Mouse (Mus musculus) G1E-ER4 (cell line): ENCODE measurements around the gene Aftph. TPM values are rescaled to one million over a fixed set of nuclear protein-coding genes. Genes with fewer than 3 reads are reported as not detected.

ENCODE experiments used
- GATA1 ChIP-seq: IDR thresholded peaks from one replicate; pipeline ENCODE4 v1.8.0; 2012; ENCODE audit warnings: low read length, inconsistent platforms
- polyA plus RNA-seq: library from polyadenylated mRNA; stranded (reverse); fragments of >175 nt; gene quantifications from 2 replicates; pipeline ENCODE4 v1.2.3, GENCODE M21; 2012

The Aftph gene
- polyA plus RNA-seq, 1 experiment, result 10.8 TPM

DNA sequence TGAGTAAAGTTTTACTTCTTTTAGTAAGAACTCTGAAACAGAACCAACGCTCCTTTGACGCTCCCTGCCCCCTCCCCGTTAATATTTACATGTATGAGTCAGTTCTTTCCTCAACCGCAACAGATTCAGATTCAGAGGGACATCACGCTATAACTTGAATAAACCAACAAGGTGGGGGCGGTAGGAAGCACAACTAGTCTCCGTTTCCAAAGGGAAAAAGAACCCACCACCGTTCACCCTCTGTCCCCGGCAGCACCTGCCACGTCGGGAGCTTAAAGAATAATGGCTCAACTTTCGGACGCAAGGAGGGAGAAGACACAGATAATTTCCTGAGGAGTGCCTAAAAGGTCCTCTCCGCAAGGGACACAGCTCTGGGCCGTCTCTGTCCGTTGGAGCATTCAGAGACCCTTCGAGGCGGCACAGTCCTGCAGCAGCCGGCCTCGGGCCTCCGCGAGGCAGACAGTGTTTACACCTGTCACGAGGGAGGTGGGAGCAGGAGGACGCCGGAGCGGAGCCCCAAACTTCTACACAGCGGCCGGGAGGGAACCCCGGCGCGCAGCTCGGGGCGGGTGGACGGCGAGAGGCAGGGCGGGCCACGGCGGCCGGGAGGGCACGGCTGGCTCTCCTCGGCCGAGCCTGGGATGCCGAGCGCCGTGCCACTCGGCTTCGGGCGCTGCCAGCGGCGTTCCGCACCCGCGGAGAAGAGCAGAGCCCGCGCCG lies 748 bp downstream of the Aftph start:
- TF ChIP-seq GATA1, result no peak

DNA sequence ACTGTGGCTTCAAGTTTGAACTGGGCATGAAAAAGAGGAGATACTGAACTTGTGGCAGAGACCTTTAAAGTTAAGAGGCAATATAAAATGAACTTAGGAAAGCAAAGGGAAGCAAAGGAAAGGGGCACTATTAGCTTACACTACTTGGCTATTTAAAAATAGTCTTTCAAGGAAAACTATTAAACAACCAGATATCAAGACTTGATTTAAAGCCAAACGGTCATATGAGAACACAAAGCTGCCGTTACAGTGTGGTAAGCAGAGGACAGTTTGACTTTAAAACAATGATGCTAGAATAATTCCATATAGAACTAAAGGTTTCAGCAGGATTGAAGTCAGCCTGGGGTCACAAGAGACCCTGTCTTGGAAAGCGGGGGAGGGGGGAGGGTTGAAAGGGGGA lies 7.3 kb downstream of the Aftph start:
- TF ChIP-seq GATA1, result no peak

DNA sequence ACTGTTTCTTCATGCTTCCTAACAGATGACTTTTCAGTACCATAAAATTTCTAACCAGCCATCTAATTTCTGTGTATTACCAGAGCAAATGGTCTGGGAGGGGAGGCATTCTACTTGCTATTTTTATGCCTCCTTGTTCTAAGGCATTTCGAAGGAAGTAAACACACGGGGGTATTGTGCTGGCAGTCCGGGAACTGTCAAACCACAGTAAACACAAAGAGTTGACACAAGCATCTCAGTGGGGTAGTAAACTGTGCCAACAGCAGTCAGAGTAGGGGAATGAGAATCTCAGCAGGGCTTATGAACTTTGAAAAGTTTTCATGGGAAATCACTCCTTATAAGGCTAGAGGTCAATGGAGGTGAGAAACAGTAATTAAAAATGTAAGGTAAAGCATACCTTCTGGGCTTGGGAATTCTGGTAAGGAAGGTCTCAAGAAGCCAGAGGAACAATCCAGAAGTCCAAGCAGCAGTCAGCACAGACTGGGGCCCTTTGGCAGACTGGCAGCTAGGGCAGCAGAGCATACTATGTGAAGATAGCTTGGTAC lies 7.8 kb downstream of the Aftph start:
- TF ChIP-seq GATA1, result no peak

DNA sequence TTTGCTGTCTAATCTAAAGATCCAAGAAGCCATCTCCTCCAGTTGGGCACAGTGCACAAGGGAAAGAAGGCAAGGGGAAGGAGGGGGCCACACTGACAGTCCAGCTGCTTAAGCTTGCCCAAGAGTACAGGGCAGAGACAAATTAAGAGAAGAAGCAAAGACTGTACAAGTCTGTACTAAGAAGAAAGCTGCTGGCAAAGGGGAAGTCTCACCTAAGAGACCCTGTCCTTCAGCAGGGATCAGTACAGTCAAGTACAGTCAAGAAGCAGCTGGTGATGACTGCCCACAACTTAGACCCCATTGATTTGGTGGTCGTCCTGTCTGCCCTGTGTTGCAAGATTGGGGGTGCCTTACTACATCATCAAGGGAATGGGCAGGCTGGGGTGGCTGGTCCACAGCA lies 12.0 kb downstream of the Aftph start:
- TF ChIP-seq GATA1, result no peak

DNA sequence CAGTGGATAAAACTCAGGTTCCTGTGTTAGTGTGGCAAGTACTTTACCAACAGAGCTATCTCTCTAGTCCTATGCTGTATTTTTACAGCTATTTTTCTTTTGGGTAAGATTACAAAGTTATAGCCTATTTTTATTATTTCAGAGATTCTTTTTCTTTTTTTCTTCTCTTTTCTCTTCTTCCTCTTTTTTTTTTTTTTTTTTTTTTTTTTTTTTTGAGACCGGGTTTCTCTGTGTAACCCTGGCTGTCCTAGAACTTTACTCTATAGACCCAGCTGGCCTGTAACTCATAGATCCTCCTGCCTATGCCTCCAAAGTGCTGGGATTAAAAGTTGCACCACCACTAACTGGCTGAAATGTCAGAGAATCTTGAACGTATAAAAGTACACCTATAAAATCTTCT lies 13.3 kb downstream of the Aftph start:
- no peak for TF ChIP-seq GATA1

DNA sequence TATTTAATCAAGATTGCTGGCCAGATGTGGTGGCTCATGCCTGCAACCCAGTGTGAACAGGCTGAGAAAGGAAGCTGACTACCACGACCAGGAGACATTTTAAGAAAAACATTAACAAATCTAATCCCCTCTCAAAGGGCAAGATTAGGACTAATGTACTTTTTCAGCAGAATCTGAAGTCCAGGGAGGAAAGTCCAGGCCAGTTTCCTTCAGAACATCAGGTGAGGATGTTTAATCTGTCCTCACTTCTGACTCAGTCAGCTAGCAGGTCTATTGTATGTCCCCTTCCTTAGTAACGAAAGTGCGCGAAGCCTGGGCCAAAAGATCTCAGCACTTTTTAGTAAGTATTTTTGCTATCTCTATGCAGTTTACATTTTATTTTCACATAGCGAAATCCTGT lies 17.8 kb downstream of the Aftph start:
- TF ChIP-seq GATA1, result no peak

DNA sequence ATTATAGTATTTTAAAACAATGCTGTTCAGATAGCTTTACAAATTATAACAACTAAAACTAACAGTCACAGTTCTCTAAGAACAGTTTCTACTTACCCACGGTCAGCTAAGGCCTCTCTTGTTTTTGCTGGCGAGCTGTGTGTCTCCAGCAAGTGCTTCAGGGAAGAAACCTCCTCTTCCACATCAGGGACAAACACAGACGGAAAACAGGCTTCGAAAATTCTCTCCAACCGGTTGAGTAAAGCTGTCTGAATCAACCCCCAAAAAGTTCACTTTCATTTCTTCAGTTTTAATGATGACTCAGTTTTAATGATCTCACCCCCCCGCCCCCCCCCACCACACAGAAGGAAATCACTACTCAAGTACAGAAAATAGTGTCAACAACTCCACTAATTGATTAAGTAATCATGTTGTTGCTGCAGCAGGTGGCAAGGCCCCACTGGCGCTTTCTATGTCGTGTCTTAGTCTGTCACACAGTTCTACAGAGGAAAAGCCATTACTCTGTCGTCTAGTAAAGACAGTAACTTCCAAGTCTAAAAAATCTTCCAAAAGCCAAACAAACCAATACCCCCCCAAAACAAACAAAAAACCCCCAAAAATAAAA lies 29.2 kb downstream of the Aftph start:
- TF ChIP-seq GATA1, result no peak

DNA sequence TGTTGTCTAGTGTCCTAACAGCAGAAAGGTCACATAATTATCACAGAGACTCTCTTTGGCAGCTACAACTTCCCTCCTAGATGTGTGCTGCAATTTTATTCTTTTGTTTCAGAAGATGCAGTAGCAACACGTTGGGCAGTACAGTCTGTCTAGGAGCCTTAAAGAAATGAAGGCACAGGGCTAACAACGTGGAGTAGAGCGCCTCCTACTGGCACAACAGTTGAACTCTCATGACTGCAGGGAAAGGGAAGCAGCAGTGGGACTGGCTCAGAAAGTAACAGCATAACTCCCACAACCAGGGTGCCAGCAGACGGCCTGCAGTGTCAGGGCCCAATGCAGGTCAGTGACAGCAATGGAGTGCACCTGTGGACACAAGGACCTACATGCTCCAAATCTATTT lies 50.4 kb downstream of the Aftph start:
- TF ChIP-seq GATA1, result no peak

DNA sequence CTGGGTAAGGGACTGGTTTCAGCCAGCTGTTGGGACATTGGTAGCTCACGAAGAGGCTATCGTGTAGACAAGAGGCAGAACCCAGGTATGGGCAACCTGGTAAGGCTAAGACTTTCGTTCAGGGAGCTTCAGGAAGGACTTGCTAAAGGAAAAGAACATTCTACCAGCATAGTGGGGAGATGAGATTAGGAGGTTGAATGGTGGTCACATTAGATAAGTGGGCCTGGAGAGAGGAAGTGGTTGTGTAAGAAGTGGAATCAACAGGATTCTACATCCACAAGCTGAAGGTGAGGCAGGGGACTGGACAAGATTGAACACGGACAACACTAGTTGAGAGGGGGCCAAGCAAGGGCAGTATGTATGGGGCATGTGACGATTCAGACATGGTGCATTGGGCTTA lies 59.7 kb downstream of the Aftph start:
- TF ChIP-seq GATA1, result no peak

DNA sequence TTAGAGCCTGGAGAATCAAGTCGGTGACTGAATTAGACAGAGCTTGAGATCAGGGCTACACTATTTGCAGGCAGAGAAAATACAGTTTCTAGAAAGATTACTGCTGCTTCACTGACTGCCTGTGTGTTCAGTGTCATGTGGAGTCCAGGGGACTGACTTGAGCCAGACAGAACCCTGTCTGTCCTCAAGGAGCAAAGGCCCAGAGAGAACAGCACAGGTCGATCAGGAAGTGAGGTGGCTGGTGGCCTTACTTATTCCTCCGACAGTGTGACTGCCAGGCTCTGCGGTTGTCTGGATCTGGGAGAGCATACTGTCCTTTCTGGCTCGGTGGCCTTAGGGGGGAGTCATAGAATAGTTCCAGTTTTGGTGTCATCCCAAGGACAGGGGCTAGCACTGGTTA lies 60.6 kb downstream of the Aftph start:
- no peak for TF ChIP-seq GATA1

DNA sequence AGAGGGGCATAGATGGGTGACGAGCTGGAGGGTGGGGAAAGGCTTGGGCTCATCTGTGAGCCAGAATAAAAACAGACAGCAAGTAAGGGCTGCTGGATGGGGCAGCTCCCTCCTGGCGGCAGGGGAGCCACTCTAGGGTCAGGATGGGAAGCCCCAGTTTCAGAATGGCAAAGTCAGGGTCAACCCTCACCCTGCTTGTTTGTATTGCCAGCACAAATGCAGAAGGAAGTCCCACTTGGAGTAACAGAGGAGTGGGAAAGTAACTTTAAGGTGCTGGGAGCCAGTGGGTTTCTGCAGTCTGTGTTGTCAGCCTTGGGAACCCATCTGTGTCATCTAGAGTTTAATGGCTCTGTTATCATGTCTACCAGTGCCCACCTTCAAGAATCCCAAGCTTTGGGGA lies 62.0 kb downstream of the Aftph start:
- no peak for TF ChIP-seq GATA1

DNA sequence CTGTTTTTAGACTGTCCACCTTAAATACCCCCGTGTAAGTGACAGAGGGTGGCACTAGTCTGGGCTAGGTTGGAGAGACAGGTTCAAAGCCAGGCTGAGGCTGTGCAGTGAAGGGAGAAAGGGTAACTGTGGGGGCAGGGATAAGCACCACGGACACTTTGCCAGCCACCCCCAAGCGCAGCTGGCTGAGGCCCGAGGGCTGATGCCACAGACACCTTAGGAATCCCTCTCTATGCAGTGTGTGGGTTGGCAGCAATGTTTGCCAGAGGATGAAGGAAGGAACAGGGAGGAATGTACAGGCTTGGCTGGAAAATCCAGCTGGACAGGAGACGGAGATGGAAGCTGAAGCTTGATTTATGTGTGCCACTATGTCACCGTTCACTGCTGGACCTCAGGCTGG lies 68.9 kb downstream of the Aftph start:
- TF ChIP-seq GATA1, result no peak

DNA sequence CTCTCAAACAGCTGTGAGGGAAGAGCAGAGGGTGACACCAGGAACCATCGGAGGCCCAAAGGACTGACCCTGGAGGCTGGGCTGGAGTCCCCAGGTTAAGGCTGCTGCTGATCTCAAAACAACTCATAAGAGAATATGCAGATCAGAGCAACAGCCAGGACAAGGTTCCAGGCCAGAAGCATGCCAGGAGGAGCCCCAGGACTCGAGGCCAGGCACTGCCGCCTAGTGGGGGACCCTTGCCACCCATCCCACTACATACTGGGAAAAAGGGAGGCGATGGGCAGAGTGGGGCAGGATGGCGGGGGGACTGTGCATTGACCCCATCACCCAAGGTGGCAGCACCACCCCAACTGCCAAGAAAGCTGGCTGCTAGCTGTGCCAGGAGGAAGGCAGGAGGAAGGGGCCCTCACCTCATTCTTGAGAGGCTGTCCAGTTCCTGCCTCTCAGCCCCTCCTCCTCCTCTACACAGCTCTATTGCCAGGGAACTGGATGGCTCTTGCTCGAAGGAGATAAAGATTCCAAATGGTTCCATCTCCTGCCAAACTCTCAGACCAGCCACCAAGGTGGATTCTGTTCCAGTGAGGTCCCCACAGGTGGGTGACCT lies 69.5 kb downstream of the Aftph start:
- TF ChIP-seq GATA1, result no peak

DNA sequence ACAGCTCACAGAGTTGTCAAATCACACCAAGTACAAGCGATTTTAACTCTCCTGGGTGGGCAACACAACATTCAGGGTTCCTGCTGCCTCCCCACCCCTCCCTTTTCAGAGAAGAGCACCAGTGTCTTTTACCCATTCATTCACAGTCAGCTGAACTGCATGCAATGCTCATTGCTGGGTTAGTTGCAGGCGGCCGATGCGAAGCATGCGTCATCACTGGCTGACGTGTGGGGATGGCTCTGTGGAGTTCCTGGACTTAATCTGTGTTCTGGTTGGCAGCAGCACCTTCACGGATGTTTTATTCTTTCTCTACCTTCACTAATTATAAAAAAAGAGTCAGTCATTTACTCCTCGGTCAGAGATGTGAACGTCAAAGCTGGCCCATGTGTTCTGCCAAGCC lies 76.5 kb downstream of the Aftph start:
- no peak for TF ChIP-seq GATA1

DNA sequence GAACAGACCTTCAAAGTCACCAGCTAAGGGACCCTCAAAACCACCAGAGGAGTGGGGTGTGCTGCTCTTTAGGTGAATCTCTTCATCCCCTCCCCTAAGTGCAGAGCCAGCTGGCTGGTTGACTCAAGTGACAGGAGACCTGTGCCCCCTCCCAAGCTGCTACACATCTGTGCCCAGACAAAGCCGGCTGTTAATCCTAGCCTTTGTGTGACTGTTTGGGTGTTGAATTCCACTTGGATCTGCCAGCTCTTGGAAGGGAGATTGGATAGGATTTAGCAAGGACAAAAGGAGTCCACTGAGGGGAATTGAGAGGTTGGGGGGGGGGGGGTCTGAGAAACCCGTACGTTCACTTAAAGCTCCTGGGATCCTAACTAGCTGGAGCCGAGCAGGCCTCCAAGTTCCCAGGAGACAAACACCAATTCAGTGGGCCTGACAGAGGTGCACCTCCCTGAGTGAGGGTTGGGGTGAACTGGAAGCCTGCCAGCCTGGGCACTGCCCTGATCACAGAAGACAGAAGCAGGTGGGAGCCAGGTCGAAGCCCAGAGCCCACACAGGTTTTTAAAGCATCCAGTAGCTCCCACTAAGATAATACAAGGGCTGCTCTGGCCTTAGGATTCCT lies 77.7 kb downstream of the Aftph start:
- no peak for TF ChIP-seq GATA1

DNA sequence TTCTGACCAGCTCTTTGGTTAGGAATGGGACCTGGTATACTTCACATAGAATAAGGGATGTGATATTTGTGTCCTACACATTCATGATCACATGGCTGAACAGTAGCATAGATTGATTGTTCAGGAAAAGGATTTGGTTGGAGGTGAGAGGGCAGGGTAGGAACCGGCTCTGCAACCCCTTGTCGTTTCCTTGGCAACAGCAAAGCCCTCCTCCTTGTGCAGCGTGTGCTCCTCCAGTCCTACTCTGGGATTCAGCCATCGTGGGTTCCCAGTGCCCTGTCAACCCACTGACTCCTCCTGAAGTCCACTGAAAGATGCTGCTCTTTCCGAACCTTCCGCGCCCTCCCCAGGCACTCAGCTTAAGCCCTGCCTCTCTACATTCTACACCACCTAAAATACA lies 78.6 kb downstream of the Aftph start:
- no peak for TF ChIP-seq GATA1
